Mouse (Mus musculus) adrenal gland, postnatal 10 days (tissue): ENCODE results near the gene Gm13288. TPM values are rescaled to one million over a fixed set of nuclear protein-coding genes. Genes with fewer than 3 reads are reported as not detected.
"Not testable (repeated sequence)": the region's sequence is repeated elsewhere in the genome, so short reads cannot be mapped to it uniquely, and the experiment has no call there.

Experiments used
- DNase-seq: peaks from one replicate; pipeline ENCODE4 v3.0.0; 2021; ENCODE audit warnings: mixed read lengths
- total RNA-seq, 2 experiments: library from RNA; stranded (reverse); gene quantifications; 2 replicates each; pipeline ENCODE4 v1.2.3; 2021

Gene Gm13288
- total RNA-seq, 2 experiments from 2014 or later, result not detected

DNA sequence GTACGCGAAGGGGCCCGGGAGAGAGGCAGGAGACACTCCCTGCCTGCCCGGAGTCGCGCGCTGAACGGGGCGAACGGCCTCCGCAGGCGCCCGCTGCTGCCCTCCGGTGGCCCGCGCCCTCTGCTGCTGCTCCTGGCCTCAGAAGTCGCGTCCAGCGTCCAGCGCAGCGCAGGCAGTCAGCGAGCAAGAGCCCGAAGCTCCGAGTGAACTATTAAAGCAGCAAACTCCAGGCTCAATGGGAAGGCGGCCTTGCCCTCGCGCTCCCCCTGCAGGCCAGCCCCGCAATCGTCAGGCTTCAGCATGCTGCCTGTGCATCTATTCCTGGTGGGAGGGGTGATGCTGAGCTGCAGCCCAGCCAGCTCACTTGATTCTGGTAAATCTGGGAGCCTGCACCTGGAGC is 2.4 kb upstream of the Gm13288 start, which contains the start of gene Gm13287:
Gm13287 (plus strand) TSS at position 301 of the 400 bp plus-strand sequence.
- DNase-seq, result not testable (repeated sequence)

DNA sequence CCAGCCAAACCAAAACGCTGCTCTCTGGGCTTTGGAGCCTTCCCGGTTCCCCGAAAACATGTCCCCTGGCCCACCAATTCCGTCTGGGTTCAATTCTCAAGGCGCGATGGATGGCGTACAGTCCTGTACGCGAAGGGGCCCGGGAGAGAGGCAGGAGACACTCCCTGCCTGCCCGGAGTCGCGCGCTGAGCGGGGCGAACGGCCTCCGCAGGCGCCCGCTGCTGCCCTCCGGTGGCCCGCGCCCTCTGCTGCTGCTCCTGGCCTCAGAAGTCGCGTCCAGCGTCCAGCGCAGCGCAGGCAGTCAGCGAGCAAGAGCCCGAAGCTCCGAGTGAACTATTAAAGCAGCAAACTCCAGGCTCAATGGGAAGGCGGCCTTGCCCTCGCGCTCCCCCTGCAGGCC is 430 bp downstream of the Gm13288 start:
- DNase-seq, result peak; percentile 40

DNA sequence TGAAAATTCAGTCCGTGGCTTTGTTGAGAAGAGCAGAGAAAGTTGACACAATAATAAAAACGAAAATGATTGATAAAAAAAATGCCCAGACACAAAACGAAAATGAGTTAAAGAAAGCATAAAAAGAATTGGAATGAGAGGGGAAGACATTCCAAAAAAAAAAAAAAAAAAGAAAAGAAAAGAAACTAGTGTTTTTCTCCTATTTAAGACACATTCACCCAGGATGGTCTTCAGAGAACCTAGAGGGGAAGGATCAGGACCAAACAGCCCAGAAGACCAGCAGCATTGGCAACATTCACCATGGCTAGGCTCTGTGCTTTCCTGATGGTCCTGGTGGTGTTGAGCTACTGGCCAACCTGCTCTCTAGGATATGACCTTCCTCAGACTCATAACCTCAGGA is 10.6 kb downstream of the Gm13288 start, which contains the start of gene Ifna7:
Ifna7 (plus strand) TSS at position 301 of the 400 bp plus-strand sequence.
- DNase-seq, result no peak

DNA sequence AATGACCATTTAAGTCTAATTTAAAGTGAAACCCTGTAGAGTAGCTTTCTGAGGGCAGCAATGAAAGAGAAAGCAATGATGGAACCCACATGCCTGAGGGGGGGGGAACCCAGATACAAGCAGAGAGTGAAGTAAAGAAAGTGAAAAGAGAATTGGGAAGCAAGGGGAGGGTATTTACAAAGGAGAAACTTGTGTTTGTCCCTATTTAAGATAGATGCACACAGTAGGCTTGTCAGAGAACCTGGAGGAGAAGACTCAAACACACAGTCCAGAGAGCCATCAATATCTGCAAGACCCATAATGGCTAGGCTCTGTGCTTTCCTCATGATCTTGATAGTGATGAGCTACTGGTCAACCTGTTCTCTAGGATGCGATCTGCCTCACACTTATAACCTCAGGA is 14.3 kb downstream of the Gm13288 start, which contains the start of gene Ifna11:
Ifna11 (plus strand) TSS at position 301 of the 400 bp plus-strand sequence.
- DNase-seq, result no peak

DNA sequence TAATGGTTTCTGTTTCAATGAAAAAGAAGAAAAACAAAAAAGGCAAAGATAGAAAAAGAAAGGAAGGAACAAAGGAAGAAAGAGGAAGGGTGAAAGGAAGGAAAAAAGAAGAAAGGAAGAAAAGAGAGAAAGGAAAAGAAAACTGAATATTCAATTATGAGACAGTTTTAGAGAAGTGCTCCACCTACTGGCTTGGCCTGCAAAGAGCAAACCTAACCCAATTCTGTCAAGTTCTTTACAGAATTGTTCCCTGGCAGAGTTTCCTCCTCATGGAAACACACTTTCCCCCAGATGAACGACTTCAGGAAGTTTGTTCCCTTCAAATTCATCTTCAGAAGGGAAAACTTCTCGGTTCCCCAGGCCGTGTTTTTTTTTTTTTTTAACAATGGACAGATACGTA is 17.7 kb downstream of the Gm13288 start:
- peak; percentile 19 for DNase-seq

DNA sequence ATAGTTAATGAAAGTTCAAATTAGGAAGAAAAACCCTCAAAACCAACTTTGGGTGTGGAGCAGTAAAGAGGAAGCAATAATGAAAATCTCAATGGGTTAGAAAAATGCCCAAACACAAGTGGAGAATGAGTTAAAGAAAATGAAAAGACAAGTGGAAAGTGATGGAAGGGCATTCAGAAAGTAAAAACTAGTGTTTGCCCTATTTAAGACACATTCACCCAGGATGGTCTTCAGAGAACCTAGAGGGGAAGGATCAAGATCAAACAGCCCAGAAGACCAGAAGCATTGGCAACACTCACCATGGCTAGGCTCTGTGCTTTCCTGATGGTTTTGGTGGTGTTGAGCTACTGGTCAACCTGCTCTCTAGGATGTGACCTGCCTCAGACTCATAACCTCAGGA is 21.8 kb downstream of the Gm13288 start, which contains the start of gene Ifna6:
Ifna6 (plus strand) TSS at position 301 of the 400 bp plus-strand sequence.
- DNase-seq, result not testable (repeated sequence)

DNA sequence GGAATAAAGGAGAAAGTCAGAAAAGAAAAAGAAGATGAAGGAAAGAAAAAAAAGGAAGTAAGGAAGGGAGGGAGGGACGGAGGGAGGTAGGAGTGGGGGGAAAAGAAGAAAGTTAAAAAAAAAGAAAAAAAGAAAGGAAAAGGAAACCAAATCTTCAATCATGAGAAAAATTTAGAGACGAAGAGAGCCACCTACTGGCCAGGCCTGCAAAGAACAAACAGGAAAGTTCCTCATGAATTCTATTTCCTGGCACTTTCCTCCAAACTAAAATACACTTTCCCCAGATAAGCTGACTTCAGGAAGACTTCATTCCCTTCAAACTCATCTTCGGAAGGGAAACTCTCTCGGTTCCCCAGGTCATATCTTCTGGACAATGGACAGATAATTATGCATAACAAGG is 25.2 kb downstream of the Gm13288 start:
- DNase-seq, result peak; percentile 28

DNA sequence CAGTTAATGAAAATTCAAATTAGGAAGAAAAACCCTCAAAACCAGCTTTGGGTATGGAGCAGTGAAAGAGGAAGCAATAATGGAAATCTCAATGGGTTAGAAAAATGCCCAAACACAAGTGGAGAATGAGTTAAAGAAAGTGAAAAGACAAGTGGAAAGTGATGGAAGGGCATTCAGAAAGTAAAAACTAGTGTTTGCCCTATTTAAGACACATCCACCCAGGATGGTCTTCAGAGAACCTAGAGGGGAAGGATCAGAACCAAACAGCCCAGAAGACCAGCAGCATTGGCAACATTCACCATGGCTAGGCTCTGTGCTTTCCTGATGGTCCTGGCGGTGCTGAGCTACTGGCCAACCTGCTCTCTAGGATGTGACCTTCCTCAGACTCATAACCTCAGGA is 29.9 kb downstream of the Gm13288 start, which contains the start of gene Ifna5:
Ifna5 (plus strand) TSS at position 301 of the 400 bp plus-strand sequence.
- not testable (repeated sequence) for DNase-seq

DNA sequence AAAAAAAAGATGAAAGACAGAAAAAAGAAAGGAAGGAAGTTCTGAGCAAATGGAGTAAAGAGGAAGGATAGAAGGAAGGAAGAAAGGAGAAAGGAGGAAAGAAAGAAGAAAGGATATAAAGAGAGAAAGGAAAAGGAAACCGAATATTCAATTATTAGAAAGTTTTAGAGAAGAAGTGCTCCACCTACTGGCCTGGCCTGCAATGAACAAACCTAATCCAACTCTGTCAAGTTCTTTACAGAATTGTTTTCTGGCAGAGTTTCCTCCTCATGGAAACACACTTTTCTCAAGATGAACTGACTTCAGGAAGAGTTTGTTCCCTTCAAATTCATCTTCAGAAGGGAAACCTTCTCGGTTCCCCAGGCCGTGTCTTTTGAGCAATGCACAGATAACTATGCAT is 33.5 kb downstream of the Gm13288 start:
- DNase-seq, result peak; percentile 4

DNA sequence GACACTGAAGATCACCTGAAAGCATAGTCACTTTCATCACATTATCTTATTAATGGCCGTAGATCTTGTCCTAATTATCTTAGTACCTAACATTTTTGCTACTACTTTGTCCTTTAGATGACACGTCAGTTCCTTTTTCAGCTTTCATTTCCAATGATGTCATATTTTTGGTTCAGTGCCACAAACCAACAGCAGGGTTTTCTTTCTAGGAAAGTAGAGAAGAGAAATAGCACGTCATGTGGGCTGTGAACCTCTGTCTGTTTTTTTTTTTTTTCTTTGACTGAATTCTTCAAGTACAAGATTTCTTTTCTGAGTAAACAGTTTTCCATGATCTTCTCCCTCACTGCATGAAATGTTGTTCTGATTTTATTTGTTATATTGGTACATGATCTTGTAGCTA is 34.7 kb downstream of the Gm13288 start:
- DNase-seq, result no peak

DNA sequence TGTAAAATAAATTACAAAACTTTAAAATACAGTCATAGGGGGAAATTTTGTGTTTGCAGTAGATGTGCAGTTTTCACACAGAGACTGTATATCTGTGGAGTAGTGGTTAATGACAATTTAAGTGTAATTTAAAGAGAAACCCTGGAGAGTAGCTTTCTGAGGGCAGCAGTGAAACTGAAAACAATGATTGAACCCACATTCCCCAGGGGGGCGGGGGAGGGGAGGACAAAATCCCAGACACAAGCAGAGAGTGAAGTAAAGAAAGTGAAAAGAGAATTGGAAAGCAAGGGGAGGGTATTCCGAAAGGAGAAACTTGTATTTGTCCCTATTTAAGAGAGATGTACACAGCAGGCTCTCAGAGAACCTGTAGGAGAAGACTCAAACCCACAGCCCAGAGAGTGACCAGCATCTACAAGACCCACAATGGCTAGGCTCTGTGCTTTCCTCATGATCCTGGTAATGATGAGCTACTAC is 36.1 kb downstream of the Gm13288 start, which contains the start of gene Ifna4:
Ifna4 (plus strand) TSS at position 424 of the 474 bp plus-strand sequence.
- DNase-seq, result no peak

DNA sequence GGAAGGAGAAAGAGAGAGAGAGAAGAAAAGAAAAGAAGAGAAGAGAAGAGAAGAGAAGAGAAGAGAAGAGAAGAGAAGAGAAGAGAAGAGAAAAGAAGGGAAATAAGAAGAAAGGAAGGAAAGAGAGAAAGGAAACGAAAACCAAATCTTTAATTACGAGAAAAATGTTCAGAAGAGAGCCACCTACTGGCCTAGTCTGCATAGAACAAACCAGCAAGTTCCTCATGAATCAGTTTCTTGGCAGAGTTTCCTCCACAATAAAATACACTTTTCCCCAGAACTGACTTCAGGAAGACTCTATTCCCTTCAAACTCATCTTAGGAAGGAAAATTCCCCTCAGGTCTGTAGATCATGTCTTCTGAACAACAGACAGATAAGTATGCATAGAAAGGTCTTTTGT is 40.0 kb downstream of the Gm13288 start:
- DNase-seq, result no peak

DNA sequence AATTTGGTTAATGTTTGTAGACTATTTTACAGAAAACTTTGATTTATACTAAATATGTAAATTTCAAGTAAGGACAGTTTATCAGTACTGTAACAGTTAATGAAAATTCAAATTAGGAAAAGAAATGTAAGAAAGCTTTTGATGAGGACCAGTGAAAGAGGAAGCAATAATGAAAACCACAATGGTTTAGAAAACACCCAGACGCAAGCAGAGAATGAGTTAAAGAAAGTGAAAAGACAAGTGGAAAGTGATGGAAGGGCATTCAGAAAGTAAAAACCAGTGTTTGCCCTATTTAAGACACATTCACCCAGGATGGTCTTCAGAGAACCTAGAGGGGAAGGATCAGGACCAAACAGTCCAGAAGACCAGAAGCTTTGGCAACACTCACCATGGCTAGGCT is 44.4 kb downstream of the Gm13288 start, which contains the start of gene Ifna1:
Ifna1 (plus strand) TSS at position 390 of the 400 bp plus-strand sequence.
- no peak for DNase-seq

DNA sequence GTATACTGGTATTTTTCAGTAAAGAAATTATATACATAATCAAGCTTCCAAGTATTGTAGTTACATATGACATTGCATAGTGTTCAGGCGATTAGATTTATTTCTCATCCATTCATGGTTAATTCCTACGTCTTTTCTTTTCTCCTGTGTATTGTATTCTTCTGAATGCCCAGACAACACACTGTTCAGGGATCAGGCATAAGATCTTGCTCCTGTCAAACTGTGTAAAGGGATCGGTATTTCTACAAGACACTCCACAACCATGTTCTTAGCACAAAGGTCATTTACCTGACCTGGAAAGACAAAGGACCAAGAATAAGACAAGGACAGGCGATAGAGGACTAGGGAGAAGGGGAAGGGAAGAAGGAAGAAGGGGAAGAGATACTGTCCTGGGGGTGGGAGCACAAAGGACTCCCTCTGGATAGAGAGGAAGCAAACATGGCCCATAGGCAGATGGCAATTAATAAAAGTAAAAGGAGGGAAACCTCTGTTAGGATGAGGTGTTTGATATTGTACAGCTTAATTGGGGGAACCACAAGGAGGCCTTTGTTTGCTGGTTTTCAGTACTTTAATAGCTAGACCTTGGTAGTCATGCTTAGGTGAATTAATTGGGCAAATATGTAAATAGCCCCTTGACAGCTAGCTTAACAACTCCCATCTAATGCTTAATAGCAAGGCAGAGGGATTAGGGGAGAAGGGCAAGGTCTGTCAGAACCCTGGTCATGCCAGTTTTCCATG is 45.9 kb downstream of the Gm13288 start:
- no peak for DNase-seq

Other genes with a start within 250 kb of the Gm13288 start
- not detected for gene Ifna15, start 247.3 kb upstream of the Gm13288 start, total RNA-seq
- not detected for gene Ifna14, start 233.7 kb upstream of the Gm13288 start, total RNA-seq
- gene Ifna9, start 213.1 kb upstream of the Gm13288 start, total RNA-seq, result not detected
- not detected for gene Ifna12, start 202.2 kb upstream of the Gm13288 start, total RNA-seq
- gene C87499, start 171.1 kb upstream of the Gm13288 start, total RNA-seq, result not detected
- gene Ifna13, start 161.1 kb upstream of the Gm13288 start, total RNA-seq, result not detected
- not detected for gene Ifna16, start 128.6 kb upstream of the Gm13288 start, total RNA-seq
- gene Ifna2, start 121.6 kb upstream of the Gm13288 start, total RNA-seq, result not detected
- not detected for gene Ifnab, start 114.2 kb upstream of the Gm13288 start, total RNA-seq
- gene Gm26566, start 83.7 kb upstream of the Gm13288 start, total RNA-seq, result 1 to 10 TPM in 1 of 2 experiments, under 1 TPM in 1; 0.60 to 1.2 TPM
- gene Klhl9, start 83.1 kb upstream of the Gm13288 start, total RNA-seq, result 10 to 100 TPM; 74.5 to 81.4 TPM
- gene Gm13271, start 50.7 kb upstream of the Gm13288 start, total RNA-seq, result not detected
- gene Gm13283, start 45.4 kb upstream of the Gm13288 start, total RNA-seq, result under 1 TPM in 1 of 2 experiments, not detected in 1; 0.24 TPM
- gene Gm13290, start 31.7 kb upstream of the Gm13288 start, total RNA-seq, result not detected
- not detected for gene Gm13289, start 28.6 kb upstream of the Gm13288 start, total RNA-seq
- gene Gm13272, start 25.7 kb upstream of the Gm13288 start, total RNA-seq, result not detected
- gene Ifnz, start 23.4 kb upstream of the Gm13288 start, total RNA-seq, result not detected
- not detected for gene Gm13276, start 19.8 kb upstream of the Gm13288 start, total RNA-seq
- gene Gm13277, start 16.9 kb upstream of the Gm13288 start, total RNA-seq, result not detected
- gene Gm13278, start 14.0 kb upstream of the Gm13288 start, total RNA-seq, result not detected
- not detected for gene Gm13275, start 11.0 kb upstream of the Gm13288 start, total RNA-seq
- gene Gm13279, start 8.1 kb upstream of the Gm13288 start, total RNA-seq, result not detected
- under 1 TPM in 1 of 2 experiments, not detected in 1; 0.21 TPM for gene Gm13285, start 5.9 kb upstream of the Gm13288 start, total RNA-seq
- gene Gm13287, start 2.3 kb upstream of the Gm13288 start, total RNA-seq, result not detected
- not detected for gene Ifna7, start 10.7 kb downstream of the Gm13288 start, total RNA-seq
- gene Ifna11, start 14.4 kb downstream of the Gm13288 start, total RNA-seq, result not detected
- gene Ifna6, start 21.9 kb downstream of the Gm13288 start, total RNA-seq, result not detected
- not detected for gene Ifna5, start 30.0 kb downstream of the Gm13288 start, total RNA-seq
- not detected for gene Ifna4, start 36.3 kb downstream of the Gm13288 start, total RNA-seq
- gene Ifna1, start 44.6 kb downstream of the Gm13288 start, total RNA-seq, result not detected
- gene Ifne, start 74.7 kb downstream of the Gm13288 start, total RNA-seq, result not detected